Comparison of ENCODE assay signal across 8 mouse cellular contexts in the genomic region with DNA sequence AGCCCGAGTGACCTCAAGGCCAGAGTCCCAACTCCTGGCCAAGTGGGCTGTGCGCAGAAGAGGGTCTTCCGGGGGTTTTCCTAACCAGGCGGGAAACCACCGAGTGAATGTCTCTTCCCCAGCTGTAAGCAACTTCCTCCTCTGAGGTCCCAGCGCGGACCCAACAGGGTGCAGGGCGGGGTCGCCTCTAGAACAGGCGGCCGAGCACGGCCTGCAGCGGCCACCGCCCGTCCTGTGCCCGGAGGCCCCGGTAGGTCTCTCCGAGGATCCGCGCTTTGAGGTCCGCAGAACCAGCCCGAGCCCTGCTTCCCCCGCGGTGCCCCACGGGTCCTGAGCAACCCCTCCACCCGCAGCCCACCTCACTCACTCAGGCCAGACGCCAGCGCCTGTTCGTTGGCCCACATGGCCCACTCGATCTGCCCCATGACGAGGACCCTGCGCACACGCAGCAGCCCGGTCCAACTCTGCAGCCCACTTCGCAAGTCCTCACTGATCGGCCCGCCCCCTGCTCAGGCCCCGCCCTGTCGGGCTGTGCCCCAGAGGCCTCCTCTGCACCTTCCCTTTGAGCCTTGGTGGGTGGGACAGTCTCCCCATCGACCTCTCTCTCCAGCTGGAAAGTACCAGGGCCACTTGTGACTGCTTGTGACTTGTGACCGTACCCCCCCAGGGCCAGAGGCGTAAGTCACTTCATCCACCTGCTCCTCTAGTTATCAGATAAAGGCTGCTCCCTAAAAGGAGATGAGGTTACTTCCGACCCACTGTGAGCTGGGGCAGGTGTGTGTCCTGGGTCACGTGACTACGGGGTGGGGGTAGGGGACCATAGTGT. TPM values are rescaled to one million over a fixed set of nuclear protein-coding genes. Genes with fewer than 3 reads are reported as not detected.
DNase-seq lines count a peak whose midpoint lies in the region; ATAC-seq and TF ChIP-seq lines count a peak whose summit lies in the region.

A gene (minus strand): TSS at position 488 of the 826 bp plus-strand sequence.

- H3K4me2 ChIP-seq in embryonic facial prominence, embryonic 11.5 days (ENCODE audit: low read depth, low read length) = peak within 1 kb of the TSS; percentile 94
- H3K4me2 ChIP-seq in lung, postnatal 0 days (replicated peaks; ENCODE audit: low read depth, low read length) = peak within 1 kb of the TSS; percentile 81

- H3K9me3 ChIP-seq in embryonic facial prominence, embryonic 11.5 days (replicated peaks; ENCODE audit: control insufficient read depth, low read length) = no peaks in the 10 kb centered on the region
- no peaks in the 10 kb centered on the region for H3K9me3 ChIP-seq in lung, postnatal 0 days (ENCODE audit: low read length)

- no peak within 1 kb of the TSS for H3K27ac ChIP-seq in embryonic facial prominence, embryonic 11.5 days (replicated peaks; ENCODE audit: low read depth, low read length)
- H3K27ac ChIP-seq in lung, postnatal 0 days (ENCODE audit: low read length) = peak within 1 kb of the TSS; percentile 82

- peaks cover 3% of the 10 kb centered on the region for H3K36me3 ChIP-seq in embryonic facial prominence, embryonic 11.5 days (replicated peaks; ENCODE audit: control insufficient read depth, insufficient read depth, low read depth, low read length)
- H3K36me3 ChIP-seq in lung, postnatal 0 days (ENCODE audit: insufficient read depth, low read length) = no peaks in the 10 kb centered on the region

- H3K27me3 ChIP-seq in embryonic facial prominence, embryonic 11.5 days (ENCODE audit: control insufficient read depth, insufficient read depth, low read length) = no peaks in the 10 kb centered on the region
- no peaks in the 10 kb centered on the region for H3K27me3 ChIP-seq in lung, postnatal 0 days (replicated peaks; ENCODE audit: insufficient read depth, low read length)

- peak within 1 kb of the TSS; percentile 46 for H3K4me3 ChIP-seq in embryonic facial prominence, embryonic 11.5 days (ENCODE audit: low read depth, low read length)
- H3K4me3 ChIP-seq in lung, postnatal 0 days (ENCODE audit: low read depth, low read length) = peak within 1 kb of the TSS; percentile 61

- TF ChIP-seq CTCF in lung, postnatal 0 days (IDR thresholded peaks at IDR 0.05) = no peak

- H3K9ac ChIP-seq in embryonic facial prominence, embryonic 11.5 days (replicated peaks; ENCODE audit: low read length) = peak within 1 kb of the TSS; percentile 71
- peak within 1 kb of the TSS; percentile 62 for H3K9ac ChIP-seq in lung, postnatal 0 days (replicated peaks; ENCODE audit: low read depth)

- TF ChIP-seq EP300 in lung, postnatal 0 days (IDR thresholded peaks at IDR 0.05) = peak; percentile 36; the same call in 1 of the 2 replicates

- peak; percentile 29; the same call in 1 of the 2 replicates for ATAC-seq in embryonic facial prominence, embryonic 11.5 days (replicated peaks; ENCODE audit: insufficient number of reproducible peaks, low FRiP score, low TSS enrichment, low read depth)
- peak; percentile 91 for ATAC-seq in lung, postnatal 0 days

- WGBS in embryonic facial prominence, embryonic 11.5 days = 6% methylated on average over 45 of the region's 45 CpGs
- WGBS in lung, postnatal 0 days = 2% methylated on average over 41 of the region's 45 CpGs

- no peaks in the 10 kb centered on the region; the same call in 1 of the 2 replicates for H3K4me1 ChIP-seq in embryonic facial prominence, embryonic 11.5 days (ENCODE audit: control insufficient read depth, insufficient read depth, low read length)
- peaks cover 6% of the 10 kb centered on the region for H3K4me1 ChIP-seq in lung, postnatal 0 days (ENCODE audit: insufficient read depth, low read depth, low read length)

- no peak for DNase-seq in layer of hippocampus, adult 8-10 months (ENCODE audit: low spot score in 2 of 2)
- DNase-seq in layer of hippocampus, postnatal 25 days (ENCODE audit: extremely low spot score in 1 of 2, low spot score in 1 of 2) = no peak
- peak; percentile 62 for DNase-seq in embryonic facial prominence, embryonic 11.5 days (ENCODE audit: low spot score)
- DNase-seq in heart, adult 9 months (ENCODE audit: low spot score in 2 of 2) = peak; percentile 85 to 87
- peak; percentile 90 for DNase-seq in kidney, adult 9 months
- peak; percentile 91 for DNase-seq in lung, postnatal 0 days (ENCODE audit: low spot score)
- peak; percentile 60 for DNase-seq in ovary, adult 18-20 months (ENCODE audit: low spot score)
- peak; percentile 64 for DNase-seq in urinary bladder, postnatal 25 days (ENCODE audit: low spot score)

RNA-seq across cellular contexts. Expression of the gene that starts here (rescaled TPM):
- 10 to 100 TPM in 3 of 4 experiments, 1 to 10 TPM in 1; 7.4 to 54.9 (median 25.7) TPM for total RNA-seq in layer of hippocampus, adult 8-10 months (2022)
- 10 to 100 TPM in 1 of 2 experiments, 1 to 10 TPM in 1; 8.9 to 10.3 TPM for total RNA-seq in layer of hippocampus, postnatal 25 days (2021)
- 62.2 and 63.5 TPM in 2 replicates for polyA plus RNA-seq in embryonic facial prominence, embryonic 11.5 days (2014; fragmentation: Nextera tagmentation; extraction: Ambion mirVana)
- polyA plus RNA-seq in lung, postnatal 0 days (2015; fragmentation: Nextera tagmentation; extraction: Ambion mirVana) = 401 and 429 TPM in 2 replicates

Comparison
In these comparisons a context has a peak if more than half of its experiments do, and no peak if none do; other contexts are left out.
1. DNase-seq: peak in embryonic facial prominence, embryonic 11.5 days (single experiment), heart, adult 9 months (2 of 2), kidney, adult 9 months (single experiment), lung, postnatal 0 days (single experiment), ovary, adult 18-20 months (single experiment) and urinary bladder, postnatal 25 days (single experiment); none in layer of hippocampus, adult 8-10 months (0 of 2) and layer of hippocampus, postnatal 25 days (0 of 2).